Mouse (Mus musculus) yolk sac, embryonic 10.5 days (tissue): ENCODE measurements around the gene Cep55.

Experiments used
- DNase-seq: peaks from one replicate; pipeline ENCODE4 v3.0.0-alpha.2; 2017; ENCODE audit warnings: low spot score

Gene Cep55

GRCm38 (mm10) chr19:38045198-38045597 is 9.6 kb upstream of the Cep55 start:
- no peak for DNase-seq

GRCm38 (mm10) chr19:38049686-38050085 is 5.1 kb upstream of the Cep55 start:
- DNase-seq, result no peak

DNA sequence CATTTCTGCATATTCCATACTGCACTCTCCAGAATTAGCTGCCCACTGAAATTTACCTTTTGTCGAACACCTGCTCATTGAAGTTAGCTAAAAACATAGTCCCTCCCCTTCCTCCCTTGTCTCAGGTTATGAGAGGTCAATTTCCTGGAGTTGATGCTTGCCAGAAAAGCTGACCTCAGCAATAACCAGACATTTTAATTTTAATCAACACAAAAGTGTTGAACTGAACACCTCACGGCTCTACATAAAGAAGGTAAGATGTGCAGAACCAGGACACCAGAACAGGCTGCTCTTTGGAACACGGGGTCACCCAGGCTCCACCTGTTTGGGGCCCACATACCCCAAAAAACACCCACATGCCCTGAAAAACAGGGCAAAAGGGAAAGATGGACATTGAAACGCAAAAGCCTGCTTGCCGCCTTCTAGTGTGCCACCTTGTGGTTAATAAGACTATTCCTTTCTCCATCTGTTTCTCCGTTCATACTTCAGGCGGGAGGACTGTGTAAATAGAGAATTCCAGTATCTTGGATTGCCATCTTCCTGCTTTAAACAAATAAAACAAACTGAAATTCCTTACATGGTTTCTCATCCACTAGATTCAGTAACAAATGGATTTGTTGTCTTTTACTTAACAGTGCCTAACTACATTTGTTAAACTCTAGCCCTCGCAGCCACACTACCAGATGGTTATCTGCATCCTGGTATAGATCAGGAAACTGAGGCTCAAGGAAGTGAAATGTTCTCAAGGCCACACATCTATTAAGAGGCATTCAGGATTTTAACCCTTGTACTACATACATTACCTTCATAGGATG is 1.4 kb upstream of the Cep55 start:
- no peak for DNase-seq

- DNase-seq, result no peak
These were observed 577 bp upstream of the Cep55 start for GRCm38 (mm10) chr19:38054149-38054719.

- no peak for DNase-seq
These were observed 987 bp downstream of the Cep55 start for GRCm38 (mm10) chr19:38055798-38056197.

- no peak for DNase-seq
These were observed 1.5 kb downstream of the Cep55 start for GRCm38 (mm10) chr19:38056276-38056675.

- no peak for DNase-seq
These were observed 2.1 kb downstream of the Cep55 start for GRCm38 (mm10) chr19:38056931-38057330.

DNA sequence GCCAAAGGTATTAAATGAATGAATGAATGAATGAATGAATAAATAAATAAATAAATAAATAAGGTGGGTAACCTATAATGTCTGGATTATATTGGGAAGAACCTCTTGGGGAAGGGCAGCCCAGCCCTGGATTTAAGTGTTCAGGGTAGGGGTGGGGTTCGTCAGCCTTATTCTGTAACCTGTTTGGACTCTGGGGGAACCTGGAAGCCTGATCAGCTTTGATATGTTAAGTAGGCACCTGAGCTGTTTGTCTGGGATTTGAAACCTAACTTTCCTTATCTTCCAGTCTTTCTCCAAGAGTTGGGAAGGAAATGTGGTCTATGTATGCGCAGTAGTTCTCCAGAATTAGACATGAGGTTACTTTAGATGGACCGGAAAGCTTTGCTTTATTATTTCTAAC is 8.4 kb downstream of the Cep55 start:
- DNase-seq, result no peak

DNA sequence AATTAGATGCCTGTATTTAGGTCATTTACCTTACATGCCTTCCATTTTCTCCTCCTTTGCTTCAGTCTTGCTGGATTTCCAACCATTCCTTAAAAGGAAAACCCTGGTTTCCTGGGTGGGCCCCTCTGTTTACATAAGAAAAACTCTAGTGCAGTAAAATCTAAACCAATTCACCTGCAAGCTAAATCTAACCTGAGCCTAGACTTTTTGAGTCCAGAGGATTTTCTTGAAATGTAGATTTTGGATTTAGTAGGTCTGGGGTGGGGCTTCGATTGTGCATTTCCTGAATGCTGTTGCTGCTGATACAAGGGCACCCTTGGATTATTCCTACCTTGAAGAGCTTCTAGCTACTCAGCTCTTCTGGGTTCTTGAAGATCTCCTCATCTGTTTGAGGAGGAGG is 9.2 kb downstream of the Cep55 start:
- DNase-seq, result no peak

DNA sequence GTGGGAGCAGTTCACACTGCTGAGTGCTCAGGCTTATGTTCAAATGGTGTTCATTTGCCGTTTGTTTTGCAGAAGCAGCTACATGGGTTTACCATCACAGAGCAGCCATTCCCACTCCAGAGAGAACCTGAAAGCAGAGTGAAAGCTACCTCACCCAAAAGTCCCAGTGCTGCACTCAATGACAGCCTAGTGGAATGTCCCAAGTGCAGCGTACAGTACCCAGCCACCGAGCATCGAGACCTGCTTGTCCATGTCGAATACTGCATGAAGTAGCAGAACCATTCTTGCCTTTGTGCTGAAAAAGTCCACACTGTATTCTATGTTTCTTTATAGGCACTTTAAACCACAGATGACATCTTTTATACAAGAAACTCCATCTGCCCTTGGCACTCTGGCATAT is 18.4 kb downstream of the Cep55 start:
- DNase-seq, result no peak

DNA sequence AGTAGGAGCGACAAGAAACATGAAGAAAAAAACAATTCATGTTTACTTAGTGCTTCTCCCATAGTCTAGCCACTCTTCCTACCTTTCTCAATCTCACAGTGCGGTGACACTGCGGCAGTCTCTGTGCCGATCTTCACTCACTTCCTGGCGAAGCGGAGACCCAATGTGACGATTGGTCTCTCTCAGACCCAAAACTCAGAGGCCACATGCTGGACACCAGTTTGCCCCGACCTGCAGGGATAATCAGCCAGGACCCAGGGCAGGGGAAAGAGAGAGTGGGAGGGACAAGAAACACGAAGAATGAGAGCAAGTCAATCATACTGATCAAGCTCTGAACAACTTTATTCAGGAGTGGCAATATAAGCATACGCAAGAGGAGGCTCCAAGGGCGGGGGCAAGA is 20.2 kb downstream of the Cep55 start:
- no peak for DNase-seq

GRCm38 (mm10) chr19:38076251-38076650 is 21.4 kb downstream of the Cep55 start:
- no peak for DNase-seq

GRCm38 (mm10) chr19:38077851-38078540 is 23.2 kb downstream of the Cep55 start:
- DNase-seq, result no peak

DNA sequence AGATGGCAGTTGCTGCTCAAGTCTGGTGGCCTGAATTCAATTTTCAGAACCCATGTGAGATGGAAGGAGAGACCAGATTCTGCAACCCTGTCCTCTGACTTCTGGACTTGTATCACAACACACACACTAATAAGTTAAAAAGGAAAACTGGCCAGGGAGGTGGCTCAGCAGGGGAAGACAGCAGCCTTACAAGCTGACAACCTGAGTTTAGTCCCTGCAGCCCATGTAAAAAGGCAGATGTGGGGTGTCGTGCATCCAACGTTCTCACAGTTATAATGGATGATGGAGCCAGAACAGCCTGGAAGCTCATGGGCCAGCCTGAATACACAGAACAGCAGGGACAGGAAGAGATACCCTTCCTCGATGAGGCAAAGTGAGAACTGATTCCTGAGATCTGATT is 26.6 kb downstream of the Cep55 start:
- DNase-seq, result no peak

GRCm38 (mm10) chr19:38082931-38083525 is 28.2 kb downstream of the Cep55 start:
- peak; percentile 20 for DNase-seq

DNA sequence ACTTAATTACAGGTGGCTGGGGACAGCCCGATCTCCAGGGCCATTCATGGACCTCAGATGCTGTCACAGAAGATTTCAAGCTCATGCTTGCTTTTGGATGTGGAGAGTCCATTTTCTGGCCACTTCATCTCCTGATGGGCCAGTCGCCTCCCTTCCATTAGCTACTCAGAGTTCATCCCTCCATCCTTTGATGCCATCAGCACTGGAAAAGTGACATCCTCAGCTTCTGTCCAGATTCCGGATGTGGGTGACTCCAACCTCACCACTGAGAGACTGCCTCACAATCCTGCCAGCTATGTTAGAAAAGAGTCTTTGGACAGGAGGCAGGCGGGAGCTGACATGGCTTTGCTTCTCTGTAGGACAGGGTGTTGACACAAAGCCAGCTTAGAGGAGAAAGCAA is 31.0 kb downstream of the Cep55 start:
- DNase-seq, result no peak

DNA sequence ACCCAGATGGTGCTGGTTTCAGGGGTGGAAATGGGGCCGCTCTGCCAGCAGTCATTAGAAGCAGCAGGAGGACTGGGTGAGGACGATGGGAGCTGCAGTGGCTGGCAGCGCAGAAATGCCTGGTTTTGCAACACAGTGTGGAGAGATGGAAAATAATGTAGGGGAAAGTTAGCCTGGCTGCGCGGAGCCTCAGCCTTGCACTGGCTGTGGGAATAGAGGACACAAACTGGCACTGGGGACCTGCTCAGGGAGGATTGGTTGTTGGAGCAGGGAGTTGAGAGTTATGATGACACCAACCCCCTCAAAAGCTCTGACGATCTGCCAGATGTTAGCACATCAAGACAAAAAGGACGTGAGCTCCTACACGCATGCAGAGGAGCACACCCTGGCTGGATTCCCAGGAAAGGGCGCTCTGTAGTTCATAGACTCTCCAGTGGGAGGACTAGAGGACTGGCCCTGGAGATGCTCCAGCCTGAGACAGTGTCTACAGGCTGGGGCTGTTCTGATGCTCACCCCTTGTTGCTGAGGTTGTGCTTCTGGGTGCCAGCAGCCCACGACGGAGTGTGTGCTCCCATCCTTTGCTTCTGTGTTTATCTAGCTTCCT is 32.2 kb downstream of the Cep55 start:
- peak; percentile 36 for DNase-seq

DNA sequence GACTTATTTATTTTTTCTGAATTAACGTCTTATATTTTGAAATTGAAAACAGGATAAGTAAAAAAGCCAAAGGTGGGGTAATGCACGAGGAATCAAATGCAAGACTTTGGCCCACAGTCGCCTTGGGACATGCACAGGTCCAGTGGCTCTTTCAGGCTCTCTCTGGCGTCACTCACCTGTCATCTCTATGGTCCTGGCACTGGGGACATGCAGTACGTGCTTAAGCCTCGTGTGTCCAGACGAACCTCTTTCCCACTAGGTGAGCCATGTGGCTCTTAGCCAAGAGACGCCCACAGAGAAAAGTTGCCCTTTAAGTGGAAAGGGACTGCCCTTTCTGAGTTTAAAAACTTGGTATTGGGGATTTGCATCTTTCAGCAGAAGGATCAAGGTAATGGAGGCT is 34.5 kb downstream of the Cep55 start:
- no peak for DNase-seq

GRCm38 (mm10) chr19:38091512-38091985 is 36.7 kb downstream of the Cep55 start:
- DNase-seq, result no peak

GRCm38 (mm10) chr19:38096231-38096630 is 41.4 kb downstream of the Cep55 start:
- DNase-seq, result no peak

DNA sequence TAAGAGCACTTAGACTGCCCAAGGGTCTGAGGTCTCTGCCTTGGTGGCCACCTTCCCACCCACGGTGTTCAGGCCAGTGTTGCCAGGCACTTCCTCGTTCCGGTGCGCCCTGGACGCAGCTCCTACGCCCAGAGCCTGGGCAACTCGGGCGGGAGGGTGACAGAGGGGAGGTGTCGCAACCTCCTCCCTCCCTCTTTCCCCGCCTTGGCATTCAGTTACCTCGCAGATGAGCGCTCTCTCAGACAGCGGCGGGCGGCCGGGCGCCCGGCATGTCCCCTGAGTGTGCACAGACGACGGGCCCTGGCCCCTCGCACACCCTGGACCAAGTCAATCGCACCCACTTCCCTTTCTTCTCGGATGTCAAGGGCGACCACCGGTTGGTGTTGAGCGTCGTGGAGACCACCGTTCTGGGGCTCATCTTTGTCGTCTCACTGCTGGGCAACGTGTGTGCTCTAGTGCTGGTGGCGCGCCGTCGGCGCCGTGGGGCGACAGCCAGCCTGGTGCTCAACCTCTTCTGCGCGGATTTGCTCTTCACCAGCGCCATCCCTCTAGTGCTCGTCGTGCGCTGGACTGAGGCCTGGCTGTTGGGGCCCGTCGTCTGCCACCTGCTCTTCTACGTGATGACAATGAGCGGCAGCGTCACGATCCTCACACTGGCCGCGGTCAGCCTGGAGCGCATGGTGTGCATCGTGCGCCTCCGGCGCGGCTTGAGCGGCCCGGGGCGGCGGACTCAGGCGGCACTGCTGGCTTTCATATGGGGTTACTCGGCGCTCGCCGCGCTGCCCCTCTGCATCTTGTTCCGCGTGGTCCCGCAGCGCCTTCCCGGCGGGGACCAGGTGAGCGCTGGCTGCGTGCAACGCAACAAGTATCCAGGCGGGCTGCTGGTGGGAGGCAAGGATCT is 42.3 kb downstream of the Cep55 start, which contains the start of gene Ffar4:
Ffar4 (plus strand) TSS at position 214 of the 901 bp plus-strand sequence.
- DNase-seq, result no peak
